Mouse (Mus musculus) embryonic facial prominence, embryonic 11.5 days (tissue): ENCODE results near the gene Rinl. TPM values are rescaled to one million over a fixed set of nuclear protein-coding genes. Genes with fewer than 3 reads are reported as not detected.
A peak's percentile ranks its signal among the peaks of the same experiment; 100 is the strongest.

Experiments
- ATAC-seq: fragments of 200-750 bp; cut with Nextera tagmentation; replicated peaks from 2 replicates; pipeline ENCODE4 v1.8.0; 2017; ENCODE audit warnings: low read depth; ENCODE audit not compliant: insufficient number of reproducible peaks, low FRiP score, low TSS enrichment
- DNase-seq: peaks from one replicate; pipeline ENCODE4 v3.0.0-alpha.2; 2015; ENCODE audit warnings: low spot score
- H3K27ac ChIP-seq: fragments of 300-500 bp; sonication (generic); replicated peaks from 2 replicates; pipeline ENCODE4 v1.5.1; 2014; ENCODE audit warnings: mild to moderate bottlenecking, low read depth, low read length, control low read depth
- H3K27me3 ChIP-seq: fragments of 300-500 bp; sonication (generic); 2 replicates; pipeline ENCODE4 v1.6.1; 2014; ENCODE audit warnings: mild to moderate bottlenecking, low read length, moderate library complexity, mixed read lengths; ENCODE audit not compliant: control insufficient read depth, insufficient read depth
- H3K36me3 ChIP-seq: fragments of 300-500 bp; sonication (generic); replicated peaks from 2 replicates; pipeline ENCODE4 v1.6.1; 2014; ENCODE audit warnings: low read depth, mild to moderate bottlenecking, low read length, moderate library complexity, mixed read lengths; ENCODE audit not compliant: control insufficient read depth, insufficient read depth
- H3K4me1 ChIP-seq: fragments of 300-500 bp; sonication (generic); 2 replicates; pipeline ENCODE4 v1.6.1; 2014; ENCODE audit warnings: low read length, mixed read lengths; ENCODE audit not compliant: control insufficient read depth, insufficient read depth
- H3K4me2 ChIP-seq: fragments of 300-500 bp; sonication (generic); 2 replicates; pipeline ENCODE4 v1.6.1; 2014; ENCODE audit warnings: low read depth, mild to moderate bottlenecking, control low read depth, low read length, moderate library complexity
- H3K4me3 ChIP-seq: fragments of 300-500 bp; sonication (generic); 2 replicates; pipeline ENCODE4 v1.5.1; 2014; ENCODE audit warnings: low read depth, low read length, control low read depth
- H3K9ac ChIP-seq: fragments of 300-500 bp; sonication (generic); replicated peaks from 2 replicates; pipeline ENCODE4 v1.6.1; 2014; ENCODE audit warnings: mild to moderate bottlenecking, control low read depth, low read length
- H3K9me3 ChIP-seq: fragments of 300-500 bp; sonication (generic); replicated peaks from 2 replicates; pipeline ENCODE4 v1.6.1; 2016; ENCODE audit warnings: mild to moderate bottlenecking, low read length, inconsistent platforms, mixed read lengths; ENCODE audit not compliant: control insufficient read depth
- WGBS: fragments of 180-500 bp; shearing (Covaris S2); extraction: QIAGEN DNeasy Blood & Tissue Kit; methylation state at CpG from one replicate; pipeline ENCODE4 v1.1.7; 2014; 5-methylcytosine and 5-hydroxymethylcytosine counted together
- polyA plus RNA-seq: library from polyadenylated mRNA; unstranded; fragments of >200 nt; fragmentation: Nextera tagmentation; extraction: Ambion mirVana; gene quantifications from 2 replicates; pipeline ENCODE4 v1.2.1, GENCODE M21; 2014

Rinl gene
- polyA plus RNA-seq, 1 experiment from 2014 or later = 2.3 TPM

DNA sequence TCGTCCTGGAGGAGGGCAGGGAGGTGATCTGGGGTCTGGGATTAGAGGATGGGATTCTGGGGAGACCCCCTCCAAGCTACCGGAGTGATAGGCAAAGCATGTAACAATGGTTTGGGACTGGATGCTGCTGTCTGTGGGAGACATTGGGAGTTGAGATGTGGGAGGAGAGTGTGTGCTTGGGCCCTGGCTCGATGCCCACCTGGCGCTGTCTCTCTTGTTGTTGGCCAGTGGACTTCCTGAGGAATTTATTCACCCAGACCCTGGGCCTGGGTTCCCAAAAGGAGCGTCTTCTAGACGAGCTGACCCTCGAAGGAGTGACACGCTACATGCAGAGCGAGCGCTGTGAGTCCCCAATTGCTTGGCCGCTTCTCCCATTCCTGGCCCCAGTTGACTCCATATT lies 16.9 kb upstream of the Rinl start:
- no peaks in the 10 kb centered on the region for H3K36me3 ChIP-seq
- no peak overlapping the region for H3K4me2 ChIP-seq
- no peaks in the 10 kb centered on the region for H3K9me3 ChIP-seq
- H3K9ac ChIP-seq = no peak overlapping the region
- H3K4me3 ChIP-seq = no peak overlapping the region
- DNase-seq = no peak
- H3K4me1 ChIP-seq = no peaks in the 10 kb centered on the region
- WGBS = 91% methylated on average over 11 of the region's 11 CpGs
- no peaks in the 10 kb centered on the region for H3K27me3 ChIP-seq
- no peak overlapping the region for H3K27ac ChIP-seq
- no peak for ATAC-seq

DNA sequence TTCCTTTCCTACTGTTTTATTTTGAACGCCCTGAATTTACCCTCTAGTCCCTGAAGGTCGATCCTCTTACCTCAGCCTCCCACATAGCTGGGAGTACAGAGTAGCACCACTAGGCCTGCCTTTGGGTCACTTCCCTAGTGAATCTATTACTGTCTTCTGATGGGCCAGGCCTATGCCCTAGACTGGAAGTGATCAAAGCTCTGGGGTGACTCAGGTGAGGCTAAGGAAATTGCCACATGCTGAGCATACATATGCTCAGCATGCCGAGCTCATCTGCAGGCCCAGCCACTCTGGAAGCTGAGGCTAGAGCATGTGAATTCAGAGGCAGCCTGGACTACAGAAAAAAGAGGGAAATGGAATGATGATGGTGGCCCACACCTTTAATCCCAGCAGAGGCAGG lies 15.6 kb upstream of the Rinl start:
- H3K9me3 ChIP-seq = no peaks in the 10 kb centered on the region
- no peak overlapping the region for H3K9ac ChIP-seq
- H3K4me2 ChIP-seq = no peak overlapping the region
- no peak overlapping the region for H3K4me3 ChIP-seq
- no peaks in the 10 kb centered on the region for H3K4me1 ChIP-seq
- H3K36me3 ChIP-seq = peaks cover 2% of the 10 kb centered on the region; the same call in 1 of the 2 replicates
- DNase-seq (no peak), ATAC-seq (no peak)
- no peaks in the 10 kb centered on the region for H3K27me3 ChIP-seq
- 70% methylated on average over 3 of the region's 3 CpGs for WGBS
- no peak overlapping the region for H3K27ac ChIP-seq

DNA sequence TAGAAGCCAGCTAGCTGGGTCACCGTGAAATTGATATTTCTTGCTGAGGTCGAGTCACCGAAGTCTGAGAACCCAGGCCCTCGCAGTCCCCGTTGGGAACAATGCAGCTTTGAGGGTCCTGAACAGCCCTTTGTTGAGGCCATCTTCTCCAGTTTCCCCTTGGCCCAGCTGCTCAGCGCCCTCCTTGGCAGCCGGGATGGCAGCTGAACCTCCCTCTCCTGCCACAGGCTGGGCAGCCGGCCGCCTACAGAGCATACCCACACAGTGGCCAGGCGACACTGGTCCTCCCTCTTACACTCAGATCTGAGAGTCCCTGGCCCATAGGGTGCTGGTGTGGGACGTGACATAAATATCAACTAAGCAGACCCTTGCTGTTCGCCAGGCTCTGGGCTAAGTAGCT lies 14.6 kb upstream of the Rinl start:
- H3K27ac ChIP-seq = 0 out of 2 replicates have a peak overlapping the region, but pooled peaks have one; percentile 4
- H3K4me2 ChIP-seq = no peak overlapping the region
- 49% methylated on average over 12 of the region's 12 CpGs for WGBS

DNA sequence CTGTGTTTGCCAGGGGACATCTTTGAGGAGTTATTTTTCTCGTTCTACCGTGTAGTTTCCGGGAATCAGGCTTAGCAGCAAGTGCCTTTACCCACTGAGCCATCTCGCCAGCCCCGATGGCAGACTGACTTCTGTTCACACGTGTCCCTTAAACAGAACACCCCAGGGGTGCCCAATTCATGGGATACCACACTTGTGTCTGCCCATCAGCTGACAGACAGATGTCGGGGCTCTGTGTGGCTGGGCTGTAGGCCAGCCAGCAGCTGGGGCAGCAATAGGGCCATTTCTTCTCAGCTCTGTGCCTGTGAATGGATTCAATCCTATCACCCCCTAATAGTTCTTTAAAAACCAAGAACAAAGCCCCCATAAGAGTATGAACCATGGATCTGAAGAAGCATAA lies 13.6 kb upstream of the Rinl start:
- H3K4me1 ChIP-seq = no peaks in the 10 kb centered on the region
- no peak overlapping the region for H3K27ac ChIP-seq
- DNase-seq (no peak), ATAC-seq (no peak)
- H3K9me3 ChIP-seq = no peaks in the 10 kb centered on the region
- WGBS = 93% methylated on average over 7 of the region's 7 CpGs
- H3K27me3 ChIP-seq = no peaks in the 10 kb centered on the region
- no peak overlapping the region for H3K4me3 ChIP-seq
- no peak overlapping the region for H3K9ac ChIP-seq
- peaks cover 2% of the 10 kb centered on the region; the same call in 1 of the 2 replicates for H3K36me3 ChIP-seq
- no peak overlapping the region for H3K4me2 ChIP-seq

More for the DNA sequence above, 14.6 kb upstream of the Rinl start:
- no peaks in the 10 kb centered on the region for H3K4me1 ChIP-seq
- H3K36me3 ChIP-seq = peaks cover 2% of the 10 kb centered on the region; the same call in 1 of the 2 replicates
- peak; percentile 15; the same call in 1 of the 2 replicates for ATAC-seq
- no peaks in the 10 kb centered on the region for H3K9me3 ChIP-seq
- no peak for DNase-seq
- H3K9ac ChIP-seq = 0 out of 2 replicates have a peak overlapping the region, but pooled peaks have one; percentile 22
- no peaks in the 10 kb centered on the region for H3K27me3 ChIP-seq
- no peak overlapping the region for H3K4me3 ChIP-seq

DNA sequence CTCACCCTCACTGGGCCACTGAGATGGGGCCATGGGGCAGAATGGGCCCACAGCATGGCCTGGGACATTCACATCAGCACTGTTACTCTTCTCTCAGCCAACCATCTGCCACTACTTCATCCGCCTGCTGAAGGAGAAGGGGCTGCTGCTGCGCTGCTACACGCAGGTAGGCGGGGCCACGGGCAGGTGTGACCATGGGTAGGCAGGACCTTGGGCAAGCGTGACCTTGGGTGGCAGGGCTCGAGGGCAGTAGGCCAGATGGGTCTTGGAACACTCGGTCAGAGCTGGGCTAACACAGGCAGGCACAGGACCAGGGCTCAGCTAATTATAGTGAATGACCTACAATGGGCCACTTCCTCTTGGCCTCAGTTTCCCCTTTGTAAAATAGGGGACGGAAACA lies 9.9 kb upstream of the Rinl start:
- H3K27ac ChIP-seq = no peak overlapping the region
- peaks cover 2% of the 10 kb centered on the region; the same call in 1 of the 2 replicates for H3K36me3 ChIP-seq
- no peaks in the 10 kb centered on the region for H3K27me3 ChIP-seq
- no peak overlapping the region for H3K4me2 ChIP-seq
- no peaks in the 10 kb centered on the region for H3K4me1 ChIP-seq
- DNase-seq (no peak), ATAC-seq (no peak)
- WGBS = 82% methylated on average over 9 of the region's 9 CpGs
- no peak overlapping the region for H3K4me3 ChIP-seq
- no peaks in the 10 kb centered on the region for H3K9me3 ChIP-seq
- H3K9ac ChIP-seq = no peak overlapping the region

DNA sequence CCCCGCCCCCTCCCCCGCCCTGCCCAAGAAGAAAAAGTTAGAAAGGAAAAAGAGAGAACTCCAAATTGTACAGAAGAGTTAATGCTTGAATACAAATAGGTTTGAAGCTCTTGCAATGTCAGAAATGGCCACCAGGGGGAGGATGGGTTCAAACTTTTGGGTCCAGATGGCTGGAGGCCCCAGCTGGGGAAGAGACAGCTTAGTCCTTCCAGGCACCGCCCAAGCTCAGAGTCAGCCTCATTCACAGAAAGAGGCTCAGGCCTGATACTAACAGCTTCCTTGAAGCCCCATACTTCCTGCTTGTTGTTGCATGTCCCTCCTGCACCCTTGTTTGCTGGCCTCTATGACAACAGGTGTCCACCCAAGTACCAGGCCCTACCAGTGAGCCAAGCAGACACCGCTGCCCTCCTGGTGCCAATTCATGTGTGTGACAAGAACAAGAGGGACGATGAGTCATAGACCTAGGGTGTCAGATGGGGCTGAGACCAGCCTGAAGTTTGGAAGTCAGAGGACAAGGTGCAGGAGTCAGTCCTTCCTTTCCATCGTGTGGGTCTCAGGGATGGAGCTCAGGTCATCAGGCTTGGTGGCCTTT lies 8.6 kb upstream of the Rinl start:
- Histone ChIP-seq H3K4me2 (no peak overlapping the region), H3K4me3 (no peak overlapping the region), H3K36me3 (peaks cover 2% of the 10 kb centered on the region; the same call in 1 of the 2 replicates), H3K9me3 (no peaks in the 10 kb centered on the region), H3K4me1 (no peaks in the 10 kb centered on the region), H3K9ac (0 out of 2 replicates have a peak overlapping the region, but pooled peaks have one; percentile 13), H3K27me3 (no peaks in the 10 kb centered on the region), H3K27ac (no peak overlapping the region)
- ATAC-seq = no peak; the same call in 1 of the 2 replicates
- WGBS = 51% methylated on average over 6 of the region's 6 CpGs
- DNase-seq = peak; percentile 95

DNA sequence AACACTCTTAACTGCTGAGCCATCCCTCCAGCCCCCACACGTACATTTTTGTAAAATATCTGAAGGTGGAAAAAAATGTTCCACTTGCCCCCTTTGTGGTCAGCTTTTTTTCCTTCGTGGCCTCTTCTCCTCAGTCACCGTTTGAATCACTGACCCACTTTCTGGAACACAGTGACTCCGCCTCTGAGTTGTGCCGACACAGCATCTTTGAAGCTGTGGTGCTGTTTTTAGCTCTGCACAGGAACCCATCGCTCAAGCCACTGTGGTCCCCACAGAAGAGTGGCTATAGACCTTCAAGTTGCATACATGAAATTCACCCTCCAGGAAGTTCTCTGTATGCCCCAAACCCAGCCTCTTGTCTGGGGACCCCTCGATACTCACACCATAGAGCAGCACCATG lies 7.9 kb upstream of the Rinl start:
- Histone ChIP-seq H3K27ac (no peak overlapping the region), H3K9ac (no peak overlapping the region), H3K9me3 (no peaks in the 10 kb centered on the region), H3K4me1 (no peaks in the 10 kb centered on the region), H3K4me2 (no peak overlapping the region), H3K27me3 (no peaks in the 10 kb centered on the region), H3K36me3 (peaks cover 2% of the 10 kb centered on the region; the same call in 1 of the 2 replicates), H3K4me3 (no peak overlapping the region)
- no peak for ATAC-seq
- DNase-seq = no peak
- 86% methylated on average over 7 of the region's 7 CpGs for WGBS

DNA sequence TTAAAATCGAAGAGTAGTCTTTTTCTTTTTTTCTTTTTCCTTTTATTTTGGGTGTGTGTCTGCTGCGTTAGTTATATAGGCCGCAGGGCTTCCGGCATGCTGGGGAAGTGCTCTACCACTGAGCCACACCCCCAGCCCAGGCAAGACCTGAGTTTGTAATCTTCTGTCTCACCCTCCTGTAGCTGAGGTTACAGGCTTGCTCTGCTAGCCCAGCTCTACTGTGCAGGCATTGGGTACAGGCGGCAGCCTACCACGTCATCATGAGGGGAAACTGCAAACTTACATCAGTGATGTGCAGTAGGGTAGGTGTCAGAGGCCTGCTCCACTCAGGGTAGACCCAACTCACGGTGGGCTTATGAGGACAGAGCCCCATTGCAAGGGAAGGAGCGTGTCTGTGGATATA lies 7.5 kb upstream of the Rinl start:
- no peak overlapping the region for H3K9ac ChIP-seq
- H3K27ac ChIP-seq = no peak overlapping the region
- no peak overlapping the region for H3K4me3 ChIP-seq
- no peaks in the 10 kb centered on the region for H3K27me3 ChIP-seq
- ATAC-seq (no peak), DNase-seq (no peak)
- no peaks in the 10 kb centered on the region for H3K4me1 ChIP-seq
- H3K4me2 ChIP-seq = no peak overlapping the region
- H3K9me3 ChIP-seq = no peaks in the 10 kb centered on the region
- 92% methylated on average over 8 of the region's 8 CpGs for WGBS
- H3K36me3 ChIP-seq = peaks cover 2% of the 10 kb centered on the region; the same call in 1 of the 2 replicates
